Mouse (Mus musculus): ENCODE data around the gene Nudc. TPM values are rescaled to one million over a fixed set of nuclear protein-coding genes. Genes with fewer than 3 reads are reported as not detected.
A peak's percentile ranks its signal among the peaks of the same experiment; 100 is the strongest.

Gene Nudc
- polyA plus RNA-seq, 1 experiment from 2014 or later = 200 TPM

DNA sequence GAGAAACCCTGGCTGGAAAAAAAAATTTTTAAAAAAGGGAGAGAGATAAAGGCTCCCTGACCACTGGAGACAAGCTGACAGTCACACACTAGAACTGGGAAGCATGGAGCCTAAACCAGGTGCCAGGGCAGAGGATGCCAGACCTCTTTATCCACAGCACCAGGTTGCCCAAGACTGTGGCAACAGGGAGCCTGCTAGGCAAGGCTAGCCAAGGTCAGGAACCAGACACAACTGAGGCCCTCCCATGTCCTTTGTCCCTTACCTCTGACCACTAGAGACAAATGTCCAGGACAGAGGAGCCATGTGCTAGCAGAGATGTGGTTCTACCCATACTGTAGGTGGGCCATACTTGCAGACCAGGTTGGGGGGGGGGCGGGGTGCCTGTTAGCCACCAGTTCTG is 6.2 kb upstream of the Nudc start:
- Histone ChIP-seq H3K4me3 (replicated peaks; ENCODE audit: low read depth, low read length) (no peak overlapping the region), H3K9me3 (replicated peaks; ENCODE audit: low read length) (no peaks in the 10 kb centered on the region), H3K4me2 (ENCODE audit: low read length) (no peak overlapping the region), H3K4me1 (replicated peaks; ENCODE audit: insufficient read depth, low read length) (no peaks in the 10 kb centered on the region), H3K27ac (no peak overlapping the region), H3K36me3 (ENCODE audit: insufficient read depth, low read length) (no peaks in the 10 kb centered on the region), H3K27me3 (ENCODE audit: insufficient read depth, low read length) (no peaks in the 10 kb centered on the region), H3K9ac (ENCODE audit: low read depth, low read length) (no peak overlapping the region)
- DNase-seq (ENCODE audit: low spot score) = no peak
- ATAC-seq (replicated peaks; ENCODE audit: low FRiP score, low read depth) = no peak
- no peak for TF ChIP-seq CTCF (IDR thresholded peaks at IDR 0.05; ENCODE audit: low read depth)
- WGBS = 58% methylated on average over 1 of the region's 1 CpGs

DNA sequence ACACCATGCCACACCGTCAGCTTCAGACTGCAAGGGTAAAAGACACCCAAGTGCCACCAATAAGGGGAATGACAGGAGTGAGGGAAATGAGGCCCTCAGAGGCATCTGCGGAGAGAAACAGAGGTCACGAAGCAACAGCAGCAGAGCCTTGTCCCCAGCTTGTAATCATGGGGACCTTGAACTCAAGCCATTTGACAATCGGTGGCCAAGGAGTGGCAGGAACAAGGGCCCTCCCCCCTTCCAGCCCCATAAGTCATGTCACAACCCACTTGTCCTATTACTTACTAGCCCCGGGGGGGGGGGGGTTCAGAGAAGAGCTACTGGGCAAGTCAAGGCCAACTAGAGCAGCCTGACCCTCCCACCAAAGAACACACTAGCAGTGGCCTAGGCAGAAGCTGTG is 9.1 kb downstream of the Nudc start:
- H3K9me3 ChIP-seq (replicated peaks; ENCODE audit: low read length) = no peaks in the 10 kb centered on the region
- no peak overlapping the region for H3K9ac ChIP-seq (ENCODE audit: low read depth, low read length)
- no peak overlapping the region for H3K4me2 ChIP-seq (ENCODE audit: low read length)
- H3K36me3 ChIP-seq (ENCODE audit: insufficient read depth, low read length) = peaks cover 59% of the 10 kb centered on the region
- ATAC-seq (replicated peaks; ENCODE audit: low FRiP score, low read depth) (no peak), DNase-seq (ENCODE audit: low spot score) (no peak)
- no peaks in the 10 kb centered on the region for H3K27me3 ChIP-seq (ENCODE audit: insufficient read depth, low read length)
- 83% methylated on average over 5 of the region's 5 CpGs for WGBS
- H3K27ac ChIP-seq = no peak overlapping the region
- no peaks in the 10 kb centered on the region for H3K4me1 ChIP-seq (replicated peaks; ENCODE audit: insufficient read depth, low read length)
- TF ChIP-seq CTCF (IDR thresholded peaks at IDR 0.05; ENCODE audit: low read depth) = no peak
- no peak overlapping the region for H3K4me3 ChIP-seq (replicated peaks; ENCODE audit: low read depth, low read length)

DNA sequence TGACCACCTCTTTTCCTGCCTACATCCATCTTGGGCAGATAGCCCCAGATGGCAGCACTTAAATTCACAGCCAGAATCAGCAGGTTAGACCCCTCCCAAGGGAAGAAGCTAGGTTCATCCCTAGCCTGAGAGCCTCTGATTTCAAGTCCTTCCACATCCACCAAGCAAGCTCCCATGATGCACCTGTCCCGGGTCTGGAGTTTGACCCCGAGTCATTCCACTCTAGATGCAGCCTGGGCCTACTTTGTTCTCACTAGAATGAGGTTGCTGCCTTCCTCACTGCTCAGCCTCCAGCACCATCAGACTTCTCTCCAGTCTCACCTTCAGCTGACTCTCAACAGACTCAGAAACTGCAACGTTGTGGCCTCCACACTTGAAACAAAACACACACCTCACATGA is 9.7 kb downstream of the Nudc start:
- ATAC-seq (replicated peaks; ENCODE audit: low FRiP score, low read depth) (no peak; the same call in 1 of the 2 replicates), DNase-seq (ENCODE audit: low spot score) (no peak)
- WGBS = 86% methylated on average over 3 of the region's 3 CpGs
- Histone ChIP-seq H3K9ac (ENCODE audit: low read depth, low read length) (no peak overlapping the region), H3K9me3 (replicated peaks; ENCODE audit: low read length) (no peaks in the 10 kb centered on the region), H3K4me3 (replicated peaks; ENCODE audit: low read depth, low read length) (no peak overlapping the region), H3K36me3 (ENCODE audit: insufficient read depth, low read length) (peaks cover 61% of the 10 kb centered on the region), H3K4me2 (ENCODE audit: low read length) (no peak overlapping the region), H3K4me1 (replicated peaks; ENCODE audit: insufficient read depth, low read length) (no peaks in the 10 kb centered on the region), H3K27ac (no peak overlapping the region), H3K27me3 (ENCODE audit: insufficient read depth, low read length) (no peaks in the 10 kb centered on the region)
- no peak for TF ChIP-seq CTCF (IDR thresholded peaks at IDR 0.05; ENCODE audit: low read depth)

DNA sequence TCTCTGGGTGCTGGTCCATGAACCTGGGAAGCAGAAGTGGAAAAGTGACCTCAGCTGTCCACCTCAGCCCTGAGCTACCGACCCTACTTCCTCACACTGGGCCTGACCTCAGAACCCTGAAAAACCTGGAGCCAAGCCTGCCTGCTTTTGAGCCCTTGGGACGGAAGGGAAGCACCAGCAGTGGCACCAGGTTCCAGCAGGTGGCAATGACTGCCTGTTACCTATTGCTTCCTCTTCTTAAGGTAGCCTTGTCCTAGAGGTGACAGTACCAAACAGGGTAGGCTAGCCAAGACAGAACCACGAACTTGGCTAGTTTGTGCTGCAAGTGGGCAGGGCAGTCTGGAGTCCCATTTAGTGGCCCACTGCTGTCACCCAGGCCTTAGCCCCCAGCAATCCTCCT is 13.0 kb downstream of the Nudc start:
- ATAC-seq (replicated peaks; ENCODE audit: low FRiP score, low read depth) (no peak), DNase-seq (ENCODE audit: low spot score) (no peak)
- Histone ChIP-seq H3K9ac (ENCODE audit: low read depth, low read length) (no peak overlapping the region), H3K27ac (no peak overlapping the region), H3K36me3 (ENCODE audit: insufficient read depth, low read length) (peaks cover 59% of the 10 kb centered on the region), H3K4me2 (ENCODE audit: low read length) (no peak overlapping the region), H3K4me3 (replicated peaks; ENCODE audit: low read depth, low read length) (no peak overlapping the region), H3K27me3 (ENCODE audit: insufficient read depth, low read length) (no peaks in the 10 kb centered on the region), H3K4me1 (replicated peaks; ENCODE audit: insufficient read depth, low read length) (no peaks in the 10 kb centered on the region), H3K9me3 (replicated peaks; ENCODE audit: low read length) (no peaks in the 10 kb centered on the region)
- TF ChIP-seq CTCF (IDR thresholded peaks at IDR 0.05; ENCODE audit: low read depth) = peak; percentile 18; the same call in 1 of the 2 replicates
- WGBS = 86% methylated on average over 3 of the region's 3 CpGs

DNA sequence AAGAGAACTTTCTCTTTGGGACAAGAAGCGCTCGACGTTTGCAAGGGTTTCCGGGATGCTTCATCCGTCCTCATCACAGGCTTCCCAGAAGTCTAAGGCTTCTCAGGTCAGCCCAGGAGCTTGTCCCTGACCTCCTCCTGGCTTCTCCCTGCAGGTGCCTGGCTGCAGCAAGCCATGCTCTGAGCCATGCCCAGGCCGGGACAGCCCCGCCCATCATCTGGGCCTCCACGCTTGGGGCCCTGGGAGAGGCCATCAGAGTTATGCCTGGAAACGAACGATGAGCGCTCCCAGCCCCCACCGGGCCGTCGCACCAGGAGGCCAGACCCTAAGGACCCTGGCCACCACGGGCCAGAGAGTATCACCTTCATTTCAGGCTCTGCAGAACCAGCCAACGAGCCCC is 18.0 kb downstream of the Nudc start:
- 0 out of 2 replicates have a peak, but pooled peaks have one; percentile 7 for ATAC-seq (replicated peaks; ENCODE audit: low FRiP score, low read depth)
- Histone ChIP-seq H3K4me3 (replicated peaks; ENCODE audit: low read depth, low read length) (no peak overlapping the region), H3K4me2 (ENCODE audit: low read length) (no peak overlapping the region), H3K9me3 (replicated peaks; ENCODE audit: low read length) (no peaks in the 10 kb centered on the region), H3K9ac (ENCODE audit: low read depth, low read length) (no peak overlapping the region), H3K4me1 (replicated peaks; ENCODE audit: insufficient read depth, low read length) (no peaks in the 10 kb centered on the region), H3K27me3 (ENCODE audit: insufficient read depth, low read length) (no peaks in the 10 kb centered on the region), H3K27ac (no peak overlapping the region), H3K36me3 (ENCODE audit: insufficient read depth, low read length) (peaks cover 30% of the 10 kb centered on the region)
- 72% methylated on average over 16 of the region's 16 CpGs for whole genome bisulfite sequencing
- DNase-seq (ENCODE audit: low spot score) = no peak
- no peak for TF ChIP-seq CTCF (IDR thresholded peaks at IDR 0.05; ENCODE audit: low read depth)

DNA sequence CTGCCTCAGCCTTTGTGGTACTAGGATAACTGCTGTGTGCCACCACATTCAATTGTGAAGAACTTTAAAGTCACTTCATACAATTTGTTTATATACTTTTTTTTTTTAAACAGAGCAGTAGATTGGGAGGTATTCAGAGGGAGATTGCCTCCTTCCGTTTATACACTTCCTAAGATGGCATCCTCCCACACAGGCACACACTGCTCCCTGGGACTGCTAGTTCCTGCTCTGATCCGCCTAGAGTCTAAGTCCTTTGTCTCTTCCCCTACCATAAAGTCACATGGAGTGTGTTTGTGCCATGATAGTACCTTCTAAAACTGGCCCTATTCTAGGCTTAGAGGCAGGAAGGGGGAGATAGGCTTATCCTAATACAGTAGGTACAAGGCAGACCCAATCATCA is 24.3 kb downstream of the Nudc start:
- H3K36me3 ChIP-seq (ENCODE audit: insufficient read depth, low read length) = no peaks in the 10 kb centered on the region

DNA sequence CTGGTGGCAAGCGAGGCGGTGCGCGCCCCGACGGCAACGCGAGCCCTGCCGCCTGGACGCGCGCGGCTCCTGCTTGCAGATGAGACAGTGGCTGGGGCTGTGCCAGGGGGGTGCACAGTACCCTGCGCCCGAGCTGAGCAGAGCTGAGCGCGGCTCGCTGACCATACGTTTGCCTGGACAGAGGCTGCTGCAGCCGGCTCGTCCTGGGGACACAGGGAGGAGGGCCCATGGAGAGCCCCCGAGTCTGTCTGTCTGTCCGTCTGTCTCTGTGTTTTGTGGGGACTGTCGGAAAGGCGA is 26.5 kb downstream of the Nudc start:
- H3K9me3 ChIP-seq (replicated peaks; ENCODE audit: low read length) = no peaks in the 10 kb centered on the region
- ATAC-seq (replicated peaks; ENCODE audit: low FRiP score, low read depth) (no peak), DNase-seq (ENCODE audit: low spot score) (no peak)
- H3K27me3 ChIP-seq (ENCODE audit: insufficient read depth, low read length) = peaks cover 9% of the 10 kb centered on the region
- H3K9ac ChIP-seq (ENCODE audit: low read depth, low read length) = peak overlapping the region; percentile 73
- peak overlapping the region; percentile 54 for H3K4me3 ChIP-seq (replicated peaks; ENCODE audit: low read depth, low read length)
- no peaks in the 10 kb centered on the region for H3K36me3 ChIP-seq (ENCODE audit: insufficient read depth, low read length)
- WGBS = 5% methylated on average over 25 of the region's 25 CpGs
- no peaks in the 10 kb centered on the region for H3K4me1 ChIP-seq (replicated peaks; ENCODE audit: insufficient read depth, low read length)
- TF ChIP-seq CTCF (IDR thresholded peaks at IDR 0.05; ENCODE audit: low read depth) = no peak
- H3K27ac ChIP-seq = peak overlapping the region; percentile 87
- peak overlapping the region; percentile 52 for H3K4me2 ChIP-seq (ENCODE audit: low read length)

More for the DNA sequence above, 24.3 kb downstream of the Nudc start:
- DNase-seq (ENCODE audit: low spot score) (no peak), ATAC-seq (replicated peaks; ENCODE audit: low FRiP score, low read depth) (no peak)
- Histone ChIP-seq H3K4me2 (ENCODE audit: low read length) (no peak overlapping the region), H3K4me3 (replicated peaks; ENCODE audit: low read depth, low read length) (no peak overlapping the region), H3K9me3 (replicated peaks; ENCODE audit: low read length) (no peaks in the 10 kb centered on the region), H3K4me1 (replicated peaks; ENCODE audit: insufficient read depth, low read length) (no peaks in the 10 kb centered on the region), H3K27ac (no peak overlapping the region), H3K9ac (ENCODE audit: low read depth, low read length) (no peak overlapping the region), H3K27me3 (ENCODE audit: insufficient read depth, low read length) (peaks cover 9% of the 10 kb centered on the region)
- WGBS = 44% methylated on average over 2 of the region's 2 CpGs
- no peak for TF ChIP-seq CTCF (IDR thresholded peaks at IDR 0.05; ENCODE audit: low read depth)
